Mouse (Mus musculus) gastrocnemius, adult 2 months (tissue): Measurements from ENCODE around the gene Slc2a12. TPM values are rescaled to one million over a fixed set of nuclear protein-coding genes. Genes with fewer than 3 reads are reported as not detected.
A peak's percentile ranks its signal among the peaks of the same experiment; 100 is the strongest.

Source experiments
- DNase-seq: peaks from one replicate; pipeline ENCODE4 v3.0.0; 2022
- H3K27ac ChIP-seq: fragments of 200-600 bp; 2 replicates; pipeline ENCODE4 v1.8.1; 2022; ENCODE audit warnings: mild to moderate bottlenecking
- H3K4me3 ChIP-seq: fragments of 200-600 bp; 2 replicates; pipeline ENCODE4 v1.8.1; 2022; ENCODE audit warnings: mild to moderate bottlenecking, moderate library complexity
- CTCF ChIP-seq: fragments of 200-600 bp; IDR thresholded peaks from 2 replicates; pipeline ENCODE4 v1.8.1; 2022; ENCODE audit warnings: antibody characterized with exemption, mild to moderate bottlenecking, moderate library complexity
- intact Hi-C: fragments of 180-260 bp; cut with DNase I; formaldehyde crosslinking; loops from one replicate; pipeline ENCODE4 v1.15.1; 2025
- total RNA-seq, 2 experiments: library from RNA; stranded (reverse); gene quantifications; 2 replicates each; pipeline ENCODE4 v1.2.3; 2021

The Slc2a12 gene
- total RNA-seq, 2 experiments from 2014 or later: 13.3 to 13.8 TPM

DNA sequence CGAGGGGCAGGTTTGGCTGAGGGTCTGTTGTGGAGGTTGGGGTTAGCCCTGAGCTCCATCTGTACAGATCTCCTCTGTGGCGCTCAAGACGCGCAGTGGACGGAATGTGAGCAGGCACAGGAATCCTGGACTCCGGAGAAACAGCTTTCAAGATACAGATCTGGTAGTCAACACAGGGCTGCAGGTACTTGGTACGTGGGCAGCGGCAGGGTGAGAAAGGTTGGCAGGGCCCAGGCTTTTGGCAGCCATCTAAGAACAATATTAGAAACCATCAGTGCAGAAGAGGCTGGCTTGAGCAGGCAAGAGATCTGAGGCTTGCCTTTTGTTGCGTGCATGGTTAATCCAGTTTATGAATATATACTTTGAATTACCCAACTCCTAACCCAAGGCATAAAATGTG lies 51.4 kb downstream of the Slc2a12 start:
- intact Hi-C loops: no loop called here
- no peak for TF ChIP-seq CTCF

DNA sequence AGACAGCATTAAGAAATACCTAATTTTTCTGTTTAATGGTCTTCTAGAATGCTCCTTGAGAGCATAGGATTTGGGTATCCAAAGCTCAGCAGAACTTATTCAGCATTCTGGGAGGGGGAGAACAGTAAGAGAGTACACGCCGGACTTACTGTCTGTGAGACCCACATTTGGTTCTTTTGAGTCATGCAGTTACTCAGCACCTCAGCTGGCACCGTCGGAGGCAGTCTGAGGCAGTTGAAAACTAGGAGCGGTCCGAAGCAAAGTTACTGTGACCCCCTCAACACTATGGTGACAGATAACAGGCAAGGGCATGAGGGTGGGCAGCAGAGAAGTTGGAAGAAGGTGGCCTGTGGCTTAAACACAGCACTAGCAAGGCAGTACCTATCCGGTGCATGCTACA lies 52.1 kb downstream of the Slc2a12 start:
- intact Hi-C loops: no loop called here
- H3K27ac ChIP-seq: no peak overlapping the region
- DNase-seq: no peak
- TF ChIP-seq CTCF: no peak
- no peak overlapping the region for H3K4me3 ChIP-seq

More for the DNA sequence above, 51.4 kb downstream of the Slc2a12 start:
- Histone ChIP-seq H3K27ac (no peak overlapping the region), H3K4me3 (no peak overlapping the region)
- no peak for DNase-seq

- no peak for DNase-seq
- intact Hi-C loops: no loop called here
- no peak overlapping the region for H3K4me3 ChIP-seq
- TF ChIP-seq CTCF: no peak
- no peak overlapping the region for H3K27ac ChIP-seq
Measured at GRCm38 (mm10) chr10:22698158-22698953, 53.5 kb downstream of the Slc2a12 start.

DNA sequence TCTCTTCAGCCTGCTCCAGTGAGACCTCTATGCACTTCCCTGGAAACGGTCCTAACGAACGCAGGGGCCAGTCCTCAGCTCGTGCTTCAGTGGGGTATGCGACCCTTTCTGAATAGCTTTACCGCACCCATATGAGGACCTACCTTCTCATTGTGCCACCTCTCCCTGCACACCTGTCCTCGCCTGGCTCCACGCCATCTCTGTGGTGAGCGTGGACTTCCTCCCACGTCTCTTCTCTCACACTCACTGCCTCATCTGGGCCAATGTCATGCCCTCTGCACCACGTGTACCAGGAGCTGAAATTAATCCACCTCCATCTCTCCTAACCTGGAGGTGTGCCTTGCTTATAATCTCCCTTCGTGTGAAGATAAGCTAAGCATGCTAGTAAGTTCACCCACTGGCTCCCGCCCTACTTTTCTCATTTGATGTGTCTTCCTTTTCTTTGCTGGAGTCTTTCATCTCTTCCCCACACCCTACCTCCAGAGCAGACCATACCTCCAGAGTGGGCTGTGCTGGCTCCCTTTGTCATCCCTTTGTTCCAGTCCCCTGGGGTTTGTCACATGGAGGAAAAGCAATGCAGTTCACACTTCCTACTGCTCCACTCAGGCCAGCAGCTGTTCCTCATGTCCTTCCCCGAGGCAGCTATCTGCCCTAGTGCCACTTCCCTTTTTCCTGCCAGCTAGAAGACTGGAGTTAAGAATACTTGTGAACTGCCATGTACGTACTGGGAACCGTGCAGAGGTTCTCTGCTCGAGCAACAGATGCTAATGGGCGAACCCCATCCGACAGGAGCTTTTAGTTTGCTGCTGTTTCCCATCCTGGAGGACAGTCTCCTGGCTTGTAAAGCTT lies 54.9 kb downstream of the Slc2a12 start:
- Histone ChIP-seq H3K4me3 (no peak overlapping the region), H3K27ac (peak overlapping the region; percentile 20; the same call in 1 of the 2 replicates)
- intact Hi-C loops: no loop called here
- no peak for TF ChIP-seq CTCF
- DNase-seq: peak; percentile 31

- H3K4me3 ChIP-seq: no peak overlapping the region
- TF ChIP-seq CTCF: no peak
- intact Hi-C loops: no loop called here
- no peak for DNase-seq
- H3K27ac ChIP-seq: peak overlapping the region; percentile 35
Measured at GRCm38 (mm10) chr10:22700773-22701172, 56.0 kb downstream of the Slc2a12 start.

- no peak for DNase-seq
- intact Hi-C loops: no loop called here
- peak overlapping the region; percentile 40 for H3K27ac ChIP-seq
- TF ChIP-seq CTCF: no peak
- H3K4me3 ChIP-seq: no peak overlapping the region
Measured at GRCm38 (mm10) chr10:22701485-22702315, 56.9 kb downstream of the Slc2a12 start.

DNA sequence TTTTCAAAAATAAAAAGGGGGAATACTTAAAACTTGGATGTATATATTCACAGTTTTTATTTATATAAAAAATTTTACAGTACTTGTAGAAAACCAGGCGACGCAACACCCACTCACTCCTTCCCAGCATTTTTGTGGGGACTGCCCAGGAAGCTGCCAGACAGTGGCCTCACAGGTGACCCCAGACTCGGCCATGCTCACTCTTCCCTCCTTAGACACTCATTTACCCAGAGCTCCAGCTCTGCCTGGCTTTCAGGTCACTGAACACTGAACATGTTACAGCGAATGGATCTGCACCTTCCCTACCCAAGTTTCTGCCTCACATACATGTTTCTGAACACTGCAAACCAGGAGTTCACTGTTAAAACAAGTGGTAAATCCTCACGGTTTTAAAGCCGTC lies 59.0 kb downstream of the Slc2a12 start:
- intact Hi-C loops: no loop called here
- TF ChIP-seq CTCF: no peak
- no peak overlapping the region for H3K4me3 ChIP-seq
- no peak overlapping the region for H3K27ac ChIP-seq
- no peak for DNase-seq

DNA sequence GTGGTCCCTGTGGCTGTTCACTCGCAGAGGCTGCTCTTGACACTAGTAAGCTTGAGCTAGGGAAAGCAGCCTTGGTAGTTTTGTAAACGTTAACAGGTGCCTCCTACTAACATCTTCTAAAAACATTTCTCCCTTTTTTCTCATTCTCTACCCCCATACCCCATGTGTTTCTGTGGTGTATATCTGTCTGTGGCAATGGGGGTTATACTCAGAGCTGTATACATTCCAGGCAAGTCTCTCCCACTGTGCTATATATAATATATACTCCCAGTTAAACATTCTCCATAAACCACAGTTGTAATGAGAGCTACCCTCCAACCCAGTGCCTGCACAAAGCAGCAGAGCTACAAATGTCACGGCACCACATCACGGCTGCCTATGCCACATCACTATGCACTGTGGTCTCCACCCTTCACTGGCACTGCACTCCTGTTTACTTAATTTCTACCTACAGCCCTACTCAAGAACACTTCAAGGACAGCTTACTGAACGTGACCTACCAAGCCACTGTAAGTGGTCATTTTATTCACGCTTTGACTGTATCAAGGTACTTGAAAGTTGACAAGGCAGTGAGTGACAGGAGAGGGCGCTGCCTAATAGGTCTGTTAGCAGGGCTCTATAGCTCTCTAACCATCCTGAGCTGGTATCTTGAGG lies 63.5 kb downstream of the Slc2a12 start:
- no peak overlapping the region for H3K4me3 ChIP-seq
- no peak overlapping the region for H3K27ac ChIP-seq
- TF ChIP-seq CTCF: no peak
- intact Hi-C loops: no loop called here
- DNase-seq: no peak

- H3K27ac ChIP-seq: no peak overlapping the region
- intact Hi-C loops: loop anchor here (5.0 kb wide), 1 partner anchor 372 kb away; no protein-coding TSS in a partner anchor
- no peak for TF ChIP-seq CTCF
- no peak overlapping the region for H3K4me3 ChIP-seq
- DNase-seq: no peak
Measured at GRCm38 (mm10) chr10:22710173-22710777, 65.5 kb downstream of the Slc2a12 start.

GRCm38 (mm10) chr10:22712955-22713354 lies 68.1 kb downstream of the Slc2a12 start:
- TF ChIP-seq CTCF: no peak
- intact Hi-C loops: loop anchor here (5.0 kb wide), 1 partner anchor 369 kb away; no protein-coding TSS in a partner anchor
- no peak for DNase-seq
- Histone ChIP-seq H3K4me3 (no peak overlapping the region), H3K27ac (no peak overlapping the region)

DNA sequence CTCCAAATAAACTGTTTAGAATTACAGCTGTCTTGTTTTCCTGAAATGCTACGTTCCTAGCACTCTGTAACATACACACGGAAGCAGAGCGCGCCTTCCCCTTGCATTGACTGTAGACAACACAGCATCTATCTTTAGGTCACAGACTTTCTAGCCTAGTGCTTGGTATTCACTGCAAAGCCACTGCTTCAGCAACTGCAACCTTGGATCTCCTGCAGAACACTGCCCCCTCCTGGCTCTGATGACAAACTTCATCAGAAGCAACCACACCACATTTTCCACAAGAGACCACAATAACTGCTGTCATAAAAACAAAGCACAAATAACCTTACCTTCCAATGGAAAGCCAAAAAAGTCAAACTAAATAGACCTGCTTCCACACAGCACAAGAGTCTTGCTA lies 69.7 kb downstream of the Slc2a12 start:
- TF ChIP-seq CTCF: peak; percentile 90
- intact Hi-C loops: loop anchor here (1.0 to 5.0 kb wide), 2 partner anchors 95 to 368 kb away; no protein-coding TSS in a partner anchor
- H3K4me3 ChIP-seq: no peak overlapping the region
- no peak overlapping the region for H3K27ac ChIP-seq
- peak; percentile 57 for DNase-seq

- peak; percentile 13; the same call in 1 of the 2 replicates for TF ChIP-seq CTCF
- intact Hi-C loops: loop anchor here (5.0 kb wide), 2 partner anchors 59 to 76 kb away; no protein-coding TSS in a partner anchor
- H3K4me3 ChIP-seq: no peak overlapping the region
- H3K27ac ChIP-seq: peak overlapping the region; percentile 80
- DNase-seq: peak; percentile 59
Measured at GRCm38 (mm10) chr10:22718475-22718874, 73.7 kb downstream of the Slc2a12 start.
